Mouse (Mus musculus): ENCODE data around the gene Rtl5. TPM values are rescaled to one million over a fixed set of nuclear protein-coding genes. Genes with fewer than 3 reads are reported as not detected.

Rtl5 gene
- total and polyA plus RNA-seq, 3 experiments, result 0.03 to 0.04 TPM; not detected in 1

DNA sequence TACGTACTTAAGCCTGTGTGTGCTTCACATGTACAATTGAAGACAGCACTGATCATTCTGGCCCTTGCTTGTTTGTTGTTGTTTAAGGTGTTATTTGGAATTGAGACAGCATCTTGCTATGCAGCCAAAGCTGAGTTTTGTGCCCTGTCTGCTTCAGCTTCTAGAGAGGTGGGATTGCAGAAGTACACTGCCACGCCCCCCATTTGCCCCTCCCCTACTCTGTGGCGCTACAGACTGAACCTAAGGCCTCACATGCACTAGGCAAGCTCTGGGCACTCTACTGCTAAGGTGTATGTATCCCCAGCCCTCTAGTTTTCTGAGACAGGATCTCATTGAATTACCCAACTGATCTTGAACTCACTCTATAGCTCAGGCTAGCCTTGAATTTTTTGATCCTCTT, 35.4 kb downstream of the Rtl5 start:
- Histone ChIP-seq H3K27ac (ENCODE audit: control insufficient read depth, low read depth, low read length) (no peak overlapping the region; the same call in 1 of the 2 replicates), H3K4me1 (ENCODE audit: control insufficient read depth in 1 of 2, insufficient read depth in 2 of 2, low read length in 2 of 2) (peaks cover 2 to 39% of the 10 kb centered on the region in 2 experiments; a peak in 3 of 4 replicates), H3K4me3 (ENCODE audit: control insufficient read depth in 1 of 2, insufficient read depth in 1 of 2, low read depth in 2 of 2, low read length in 2 of 2) (no peak overlapping the region), H3K27me3 (ENCODE audit: control insufficient read depth in 1 of 2, insufficient read depth in 2 of 2, low read length in 2 of 2) (no peaks in the 10 kb centered on the region), H3K9me3 (replicated peaks; ENCODE audit: insufficient read depth, low read length) (no peaks in the 10 kb centered on the region), H3K79me2 (ENCODE audit: control insufficient read depth, insufficient read depth, low read length, poor library complexity) (no peaks in the 10 kb centered on the region), H3K36me3 (ENCODE audit: control insufficient read depth in 1 of 2, insufficient read depth in 2 of 2, low read length in 2 of 2) (peaks cover 0 to 25% of the 10 kb centered on the region in 2 experiments; a peak in 2 of 4 replicates), H3K9ac (ENCODE audit: control insufficient read depth, low read depth, low read length, poor library complexity, severe bottlenecking) (no peak overlapping the region)
- peak; percentile 46 for DNase-seq (ENCODE audit: low read depth, low spot score)
- TF ChIP-seq NRF1 (IDR thresholded peaks at IDR 0.05; ENCODE audit: insufficient read depth, low read depth, low read length, poor library complexity, severe bottlenecking), result no peak
- TF ChIP-seq SMC3 (IDR thresholded peaks at IDR 0.05; ENCODE audit: low read depth, low read length), result no peak
- no peak for TF ChIP-seq BHLHE40 (IDR thresholded peaks at IDR 0.05; ENCODE audit: borderline replicate concordance, low read depth, low read length)
- no peak for TF ChIP-seq HCFC1 (IDR thresholded peaks at IDR 0.05; ENCODE audit: low read depth, low read length)
- no peak for TF ChIP-seq E2F4 (IDR thresholded peaks at IDR 0.05; ENCODE audit: borderline replicate concordance, low read depth, low read length)
- no peak for TF ChIP-seq MYB (IDR thresholded peaks at IDR 0.05; ENCODE audit: low read depth, low read length)

DNA sequence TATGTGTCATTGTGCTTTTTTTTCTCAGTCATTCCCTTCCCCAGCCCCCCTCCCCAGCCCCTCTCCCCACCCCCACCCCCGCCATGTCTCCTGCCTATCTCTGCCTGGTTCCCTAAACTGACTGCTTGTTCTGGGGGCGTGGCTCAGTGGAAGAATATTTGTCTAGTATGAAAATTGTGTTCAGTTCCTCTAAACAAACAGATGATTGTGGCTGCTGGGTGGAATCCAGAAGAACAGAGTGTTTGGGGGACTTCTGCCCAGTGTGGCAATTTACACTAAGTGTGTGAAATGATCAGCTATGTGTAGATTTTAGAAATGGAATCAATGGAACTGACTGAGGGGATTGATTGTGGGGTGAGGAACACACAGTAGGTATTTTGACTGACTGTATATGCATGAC, 37.5 kb downstream of the Rtl5 start:
- Histone ChIP-seq H3K27ac (ENCODE audit: control insufficient read depth, low read depth, low read length) (no peak overlapping the region), H3K4me3 (ENCODE audit: control insufficient read depth in 1 of 2, insufficient read depth in 1 of 2, low read depth in 2 of 2, low read length in 2 of 2) (no peak overlapping the region), H3K79me2 (ENCODE audit: control insufficient read depth, insufficient read depth, low read length, poor library complexity) (no peaks in the 10 kb centered on the region), H3K9me3 (replicated peaks; ENCODE audit: insufficient read depth, low read length) (no peaks in the 10 kb centered on the region), H3K9ac (ENCODE audit: control insufficient read depth, low read depth, low read length, poor library complexity, severe bottlenecking) (no peak overlapping the region), H3K27me3 (ENCODE audit: control insufficient read depth in 1 of 2, insufficient read depth in 2 of 2, low read length in 2 of 2) (no peaks in the 10 kb centered on the region), H3K4me1 (ENCODE audit: control insufficient read depth in 1 of 2, insufficient read depth in 2 of 2, low read length in 2 of 2) (peaks cover 2 to 39% of the 10 kb centered on the region in 2 experiments; a peak in 3 of 4 replicates), H3K36me3 (ENCODE audit: control insufficient read depth in 1 of 2, insufficient read depth in 2 of 2, low read length in 2 of 2) (peaks cover 0 to 25% of the 10 kb centered on the region in 2 experiments; a peak in 2 of 4 replicates)
- DNase-seq (ENCODE audit: low read depth, low spot score), result peak; percentile 60
- TF ChIP-seq EP300 (IDR thresholded peaks at IDR 0.05; ENCODE audit: low read depth in 1 of 2, low read length in 2 of 2), result no peak
- no peak for TF ChIP-seq UBTF (IDR thresholded peaks at IDR 0.05; ENCODE audit: borderline replicate concordance, insufficient read depth, low read depth, low read length)
- no peak for TF ChIP-seq TBP (IDR thresholded peaks at IDR 0.05; ENCODE audit: low read depth, low read length)
- TF ChIP-seq POLR2AphosphoS2 (IDR thresholded peaks at IDR 0.05; ENCODE audit: low read length), result no peak
- no peak for TF ChIP-seq USF1 (IDR thresholded peaks at IDR 0.05; ENCODE audit: low read depth, low read length)
- TF ChIP-seq ELF1 (IDR thresholded peaks at IDR 0.05; ENCODE audit: low read depth, low read length), result no peak
- TF ChIP-seq MAFK (IDR thresholded peaks at IDR 0.05; ENCODE audit: borderline replicate concordance, low read depth, low read length), result no peak
- no peak for TF ChIP-seq GATA1 (IDR thresholded peaks at IDR 0.05; ENCODE audit: low read depth, low read length)
- no peak for TF ChIP-seq CHD2 (IDR thresholded peaks at IDR 0.05; ENCODE audit: low read length)
- TF ChIP-seq GABPA (IDR thresholded peaks at IDR 0.05; ENCODE audit: low read depth, low read length), result no peak
- no peak for TF ChIP-seq ZC3H11A (IDR thresholded peaks at IDR 0.05; ENCODE audit: low read depth, low read length)
- no peak for TF ChIP-seq SMC3 (IDR thresholded peaks at IDR 0.05; ENCODE audit: low read depth, low read length)
- TF ChIP-seq POLR2A (IDR thresholded peaks at IDR 0.05; ENCODE audit: control insufficient read depth in 1 of 2, insufficient read depth in 1 of 2, low read depth in 1 of 2, low read length in 2 of 2, poor library complexity in 1 of 2), result no peak
- no peak for TF ChIP-seq JUND (IDR thresholded peaks at IDR 0.05; ENCODE audit: low read depth, low read length)
- no peak for TF ChIP-seq NRF1 (IDR thresholded peaks at IDR 0.05; ENCODE audit: insufficient read depth, low read depth, low read length, poor library complexity, severe bottlenecking)

Measured in MEL (cell line).